Mouse (Mus musculus) embryo, embryonic 10 days (tissue): ENCODE measurements around the gene Fyb.
"Not testable (repeated sequence)": the region's sequence is repeated elsewhere in the genome, so short reads cannot be mapped to it uniquely, and the experiment has no call there.

Source experiments
- DNase-seq: peaks from one replicate; pipeline ENCODE4 v3.0.0-alpha.2; 2015; ENCODE audit warnings: low spot score

The Fyb gene

GRCm38 (mm10) chr15:6562161-6562560, 39.5 kb downstream of the Fyb start:
- DNase-seq = no peak

GRCm38 (mm10) chr15:6562629-6563028, 40.0 kb downstream of the Fyb start:
- DNase-seq = no peak

GRCm38 (mm10) chr15:6564977-6565421, 42.3 kb downstream of the Fyb start:
- DNase-seq = peak; percentile 76

DNA sequence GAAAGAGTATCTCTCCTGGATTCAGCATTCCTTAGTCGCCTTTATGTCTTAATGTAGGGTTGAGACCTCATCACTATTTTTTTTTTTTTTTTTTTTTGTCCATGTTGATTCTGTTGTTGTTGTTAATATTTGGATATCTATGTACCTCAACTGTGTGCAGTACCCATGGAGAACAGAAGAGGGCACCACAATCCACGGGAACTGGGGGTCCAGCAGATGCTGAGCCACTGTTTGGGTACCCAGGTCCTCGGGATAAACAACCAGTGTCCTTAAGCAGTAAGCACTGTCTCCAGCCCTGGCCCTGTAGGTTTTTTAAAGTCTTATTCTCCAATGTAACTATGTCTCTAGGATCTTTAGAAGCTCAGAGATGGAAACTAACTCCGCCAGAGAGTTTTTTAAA, 43.2 kb downstream of the Fyb start:
- no peak for DNase-seq

DNA sequence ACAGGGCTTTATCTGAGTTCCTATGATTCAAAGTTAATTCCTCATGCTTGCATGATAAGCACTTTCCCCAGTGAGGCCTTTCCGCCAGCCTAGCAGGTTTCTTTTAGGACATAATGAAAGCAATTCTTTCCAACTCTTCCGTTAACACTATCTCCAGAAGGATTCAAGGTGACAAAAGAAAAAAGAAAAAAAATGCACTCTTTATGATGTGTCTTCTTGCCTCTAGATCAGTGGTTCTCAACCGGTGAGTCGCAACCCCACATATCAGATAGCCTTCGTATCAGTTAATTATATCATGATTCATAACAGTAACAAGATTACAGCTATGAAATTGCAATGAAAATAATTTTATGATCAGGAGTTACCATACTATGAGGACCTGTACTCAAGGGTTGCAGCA, 45.3 kb downstream of the Fyb start:
- no peak for DNase-seq

GRCm38 (mm10) chr15:6568605-6569004, 46.0 kb downstream of the Fyb start:
- no peak for DNase-seq

- DNase-seq = no peak
Measured at GRCm38 (mm10) chr15:6569074-6569473, 46.4 kb downstream of the Fyb start.

- no peak for DNase-seq
Measured at GRCm38 (mm10) chr15:6570164-6570861, 47.7 kb downstream of the Fyb start.

DNA sequence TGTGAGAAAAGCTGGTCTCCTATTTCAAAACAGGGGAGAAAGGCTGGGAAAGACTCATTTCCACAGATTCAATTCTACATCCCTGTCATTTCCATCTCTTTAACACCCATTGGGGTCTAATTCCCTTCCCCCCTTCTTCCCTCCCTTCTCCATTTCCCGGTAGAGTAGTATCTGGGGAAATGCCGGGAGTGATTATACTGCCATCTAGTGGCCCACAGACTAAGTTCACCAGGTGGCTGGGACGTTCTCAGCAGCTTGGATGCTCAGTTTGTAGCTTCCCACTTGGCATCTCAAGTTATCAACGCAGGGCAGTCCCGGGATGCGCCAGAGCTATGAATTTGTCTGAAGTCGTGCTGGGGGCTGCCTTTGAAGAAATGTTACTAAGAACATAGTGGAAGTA, 48.2 kb downstream of the Fyb start:
- peak; percentile 72 for DNase-seq

DNA sequence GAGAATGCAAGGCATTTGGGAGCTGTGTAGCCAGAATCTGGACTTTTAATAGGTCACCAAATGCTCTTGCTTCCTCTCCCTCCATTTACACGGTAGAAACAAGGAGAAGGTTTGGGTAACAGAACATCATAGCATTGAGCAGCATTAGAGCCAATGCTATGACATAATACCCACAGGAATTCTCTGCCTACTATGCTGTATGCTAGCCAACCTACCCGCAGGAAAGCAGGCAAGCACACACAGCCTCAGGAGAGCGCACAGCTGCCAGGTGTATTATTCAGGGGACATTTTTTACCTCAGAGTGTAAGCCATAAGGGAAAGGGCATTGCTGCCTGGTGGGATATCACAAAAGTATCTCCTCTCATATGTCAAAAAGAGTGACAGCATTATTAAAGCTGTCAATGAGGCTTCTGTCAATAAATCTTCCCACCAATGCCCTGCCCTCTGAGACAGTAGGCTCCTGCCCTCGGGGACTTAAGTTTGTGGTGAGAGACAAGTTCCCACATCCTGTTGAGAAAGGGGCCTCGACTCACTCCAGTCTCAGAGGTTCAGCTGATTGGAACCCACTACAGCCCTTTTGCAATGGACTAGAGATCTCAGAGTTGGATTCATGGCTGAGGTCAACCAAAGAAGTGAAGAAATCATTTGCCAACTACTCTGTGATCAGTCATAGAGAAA, 51.8 kb downstream of the Fyb start:
- DNase-seq = no peak

DNA sequence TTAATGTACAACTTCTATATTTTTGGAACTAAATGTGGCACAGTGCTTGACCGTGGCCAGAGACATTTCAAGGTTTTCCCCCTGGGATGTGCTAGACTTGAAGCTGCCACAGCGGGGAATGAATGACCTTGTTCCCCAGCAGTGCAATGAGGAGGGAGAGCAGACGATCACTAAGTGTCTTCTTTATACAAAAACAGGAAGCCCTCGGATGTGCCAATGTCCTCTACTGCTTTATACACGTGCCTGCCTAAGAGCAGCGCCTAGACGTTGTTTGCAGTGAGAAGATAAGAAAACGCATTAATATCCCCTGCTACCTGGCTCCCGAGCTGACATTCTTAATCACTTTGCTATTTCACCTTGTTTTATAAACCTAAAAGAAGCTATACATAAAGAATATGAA, 55.3 kb downstream of the Fyb start:
- no peak for DNase-seq

GRCm38 (mm10) chr15:6578654-6579053, 56.0 kb downstream of the Fyb start:
- DNase-seq = no peak

GRCm38 (mm10) chr15:6579194-6579768, 56.6 kb downstream of the Fyb start:
- no peak for DNase-seq

GRCm38 (mm10) chr15:6579769-6580261, 57.2 kb downstream of the Fyb start:
- no peak for DNase-seq

DNA sequence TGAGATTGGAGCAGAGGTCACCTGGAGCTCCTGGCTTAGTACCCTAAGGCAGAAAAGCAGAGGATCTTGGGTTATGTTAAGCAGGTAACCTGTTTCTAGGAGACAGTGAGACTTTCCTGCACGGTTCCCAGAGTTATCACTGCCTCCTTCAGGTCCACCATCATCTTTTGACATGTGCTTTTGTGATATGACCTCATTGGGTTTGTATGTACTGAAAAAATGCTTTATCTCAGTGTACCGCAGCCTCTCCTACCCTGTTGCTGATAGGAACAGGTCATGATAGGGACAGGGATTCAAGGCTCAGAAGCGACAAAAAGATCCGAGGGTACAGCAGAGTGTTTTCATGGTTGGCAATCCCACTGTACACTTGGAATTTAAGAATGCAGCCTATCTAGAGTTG, 62.0 kb downstream of the Fyb start:
- DNase-seq = no peak

DNA sequence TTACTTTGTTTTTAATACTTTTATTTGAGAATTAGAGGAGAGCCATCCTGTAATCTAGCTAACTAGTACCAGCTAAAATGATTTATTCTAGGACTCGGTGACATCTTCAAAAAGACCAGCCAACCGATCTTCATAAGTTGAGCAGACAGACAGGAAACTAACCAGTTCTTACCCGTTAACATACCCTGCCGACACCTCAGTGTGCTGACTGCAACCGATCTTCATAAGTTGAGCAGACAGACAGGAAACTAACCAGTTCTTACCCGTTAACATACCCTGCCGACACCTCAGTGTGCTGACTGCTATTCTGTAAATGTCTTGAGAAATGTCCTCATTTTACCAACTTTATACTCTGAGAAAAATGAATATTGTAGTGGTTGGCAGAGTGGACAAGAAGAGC, 63.7 kb downstream of the Fyb start:
- DNase-seq = not testable (repeated sequence)

- DNase-seq = no peak
Measured at GRCm38 (mm10) chr15:6587526-6587925, 64.9 kb downstream of the Fyb start.

DNA sequence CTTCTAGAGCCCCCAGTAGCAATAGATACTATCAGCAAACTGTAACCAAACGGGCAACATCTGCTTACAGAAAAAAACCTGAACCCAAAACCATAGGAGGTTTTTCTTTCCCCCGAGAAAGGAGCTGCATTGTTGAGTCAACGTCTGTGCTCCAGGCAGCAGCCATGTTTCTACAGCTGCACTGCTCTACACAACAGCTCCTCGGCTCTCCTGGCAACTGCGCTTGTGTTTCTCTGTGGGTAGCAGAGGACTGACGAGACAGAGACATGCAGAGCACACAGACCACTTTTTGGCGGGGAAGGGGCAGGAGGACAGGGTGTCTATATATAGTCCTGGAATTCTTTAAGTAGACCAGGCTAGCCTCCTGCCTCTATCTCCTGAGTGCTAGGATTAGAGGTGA, 65.5 kb downstream of the Fyb start:
- no peak for DNase-seq

DNA sequence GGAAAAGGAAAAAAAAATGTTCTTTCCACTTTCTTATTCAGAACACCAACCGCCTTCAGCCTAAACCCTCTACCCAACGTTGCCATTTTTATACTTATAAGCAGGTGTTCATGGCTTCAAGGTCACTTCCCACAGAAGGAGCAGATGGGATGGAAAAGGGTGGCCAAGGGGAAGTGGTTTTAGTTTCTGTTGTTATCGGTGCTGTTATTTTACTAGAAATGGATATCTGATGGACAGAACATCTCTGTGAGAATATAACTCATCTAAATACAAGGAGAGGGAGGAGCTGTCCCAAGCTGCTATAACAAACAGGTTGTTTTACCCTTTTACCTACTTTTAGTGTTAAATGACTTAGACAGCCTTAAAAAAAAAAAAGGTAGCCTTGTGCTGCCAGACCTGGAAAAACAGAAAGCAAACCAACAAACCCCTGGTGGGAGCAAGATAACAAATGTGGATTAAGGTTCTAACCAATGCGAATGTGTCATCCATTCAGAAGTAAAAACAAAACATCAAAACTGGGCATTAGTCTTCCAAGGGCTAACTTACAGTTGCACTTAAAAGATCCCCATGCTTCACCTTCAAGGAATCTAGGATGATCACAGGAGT, 68.3 kb downstream of the Fyb start:
- no peak for DNase-seq

- DNase-seq = no peak
Measured at GRCm38 (mm10) chr15:6591527-6591926, 68.9 kb downstream of the Fyb start.

- no peak for DNase-seq
Measured at GRCm38 (mm10) chr15:6592561-6593253, 70.1 kb downstream of the Fyb start.

GRCm38 (mm10) chr15:6593254-6593623, 70.6 kb downstream of the Fyb start:
- no peak for DNase-seq
